Mouse (Mus musculus): ENCODE data around the gene Hpn. TPM values are rescaled to one million over a fixed set of nuclear protein-coding genes. Genes with fewer than 3 reads are reported as not detected.

The Hpn gene
- polyA plus RNA-seq, 1 experiment from 2014 or later = 0.10 TPM

DNA sequence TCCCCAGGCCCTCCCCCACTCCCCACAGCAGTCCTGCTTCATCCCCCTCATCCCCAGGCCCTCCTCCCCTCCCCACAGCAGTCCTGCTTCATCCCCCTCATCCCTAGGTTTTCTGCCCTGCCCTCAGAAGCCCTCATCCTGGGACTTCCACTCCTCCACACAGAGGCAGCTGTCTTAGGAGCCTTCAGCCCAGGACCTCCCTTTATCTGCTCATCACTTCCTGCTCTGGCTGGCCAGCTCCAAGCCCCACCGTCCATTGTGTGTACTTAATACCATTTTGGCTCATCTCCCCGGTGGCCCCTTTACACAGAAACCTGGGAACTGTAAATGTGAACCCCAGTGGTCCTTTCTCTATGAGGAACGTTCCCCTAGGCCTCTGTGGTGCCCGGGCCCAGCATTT lies 3.1 kb downstream of the Hpn start:
- CTCF ChIA-PET = no interaction called here
- POLR2A ChIA-PET = no interaction called here
- ATAC-seq (no peak), DNase-seq (ENCODE audit: low read depth, low spot score) (no peak)
- no peaks in the 10 kb centered on the region for H3K27me3 ChIP-seq
- TF ChIP-seq CTCF (IDR thresholded peaks at IDR 0.05) = no peak
- in situ Hi-C loops (cut with MboI; ENCODE audit: low pct_unique_long_range_greater_than_20kb) = no loop called here

DNA sequence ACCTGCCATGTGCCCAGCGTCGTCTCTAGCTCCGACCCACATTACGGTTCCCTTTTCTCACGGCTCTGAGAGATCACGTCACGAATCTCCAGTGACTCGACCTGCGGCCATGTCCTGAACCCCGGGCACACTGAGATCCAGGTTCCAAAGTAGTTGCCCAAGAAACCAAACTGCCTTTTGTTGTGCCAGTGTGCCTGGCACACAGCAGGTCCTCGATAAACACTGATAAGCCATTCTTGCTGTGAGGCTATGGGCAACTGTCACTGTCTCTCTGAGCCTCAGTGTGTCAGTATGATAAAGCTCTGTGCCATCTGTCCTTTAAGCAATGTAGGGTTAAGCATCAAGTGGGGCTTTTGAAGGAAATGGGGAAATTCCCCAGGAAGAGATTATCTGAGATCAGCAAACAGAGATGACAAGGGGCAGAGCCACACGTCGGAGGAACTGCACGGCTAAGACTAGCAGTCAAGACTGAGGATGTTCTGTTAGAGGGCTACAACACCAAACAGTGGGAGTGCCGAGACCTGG lies 4.2 kb downstream of the Hpn start:
- ATAC-seq = no peak

DNA sequence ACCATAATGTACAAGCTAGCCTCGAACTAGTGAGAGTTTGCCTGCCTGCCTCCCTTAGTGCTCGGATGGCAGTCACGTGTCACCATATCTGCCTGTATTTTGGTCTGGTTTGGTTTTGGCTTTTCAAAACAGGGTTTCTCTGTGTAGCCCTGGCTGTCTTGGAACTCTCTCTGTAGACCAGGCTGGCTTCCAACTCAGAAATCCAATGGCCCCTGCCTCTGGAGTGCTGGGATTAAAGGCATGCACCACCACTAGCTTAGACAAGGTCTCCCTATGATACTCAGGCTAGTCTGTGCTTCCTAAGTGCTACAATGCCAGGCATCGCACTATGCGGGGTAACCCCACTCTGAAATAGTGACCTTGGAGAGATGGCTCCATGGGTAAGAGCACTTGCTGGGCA lies 5.3 kb downstream of the Hpn start:
- CTCF ChIA-PET = no interaction called here
- POLR2A ChIA-PET = no interaction called here
- no peaks in the 10 kb centered on the region for H3K27me3 ChIP-seq
- ATAC-seq (no peak), DNase-seq (ENCODE audit: low read depth, low spot score) (no peak)
- in situ Hi-C loops (cut with MboI; ENCODE audit: low pct_unique_long_range_greater_than_20kb) = no loop called here
- no peak for TF ChIP-seq CTCF (IDR thresholded peaks at IDR 0.05)

More for the DNA sequence above, 4.2 kb downstream of the Hpn start:
- no peak for DNase-seq (ENCODE audit: low read depth, low spot score)
- CTCF ChIA-PET = no interaction called here
- in situ Hi-C loops (cut with MboI; ENCODE audit: low pct_unique_long_range_greater_than_20kb) = no loop called here
- no peak for TF ChIP-seq CTCF (IDR thresholded peaks at IDR 0.05)
- H3K27me3 ChIP-seq = no peaks in the 10 kb centered on the region
- POLR2A ChIA-PET = no interaction called here

DNA sequence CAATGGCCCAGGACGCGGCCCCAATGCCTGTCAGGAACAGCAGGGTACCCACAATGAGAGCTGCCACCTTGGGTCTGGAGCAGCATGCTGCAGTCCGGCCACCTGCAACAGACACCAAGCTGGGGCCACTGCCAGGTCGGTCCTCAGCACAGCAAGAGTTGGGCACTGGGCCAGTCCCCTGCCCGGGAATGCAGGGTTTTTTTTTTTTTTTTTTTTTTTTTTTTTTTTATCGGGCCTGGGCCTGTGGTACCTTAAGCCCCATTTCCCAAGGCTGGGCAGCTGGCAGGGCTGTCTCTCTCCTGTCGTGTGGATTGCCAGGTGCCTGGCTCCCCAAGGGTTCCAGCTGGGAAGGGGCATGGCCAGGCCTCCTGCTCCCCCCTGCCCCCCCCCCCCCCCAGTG lies 6.0 kb downstream of the Hpn start:
- DNase-seq (ENCODE audit: low read depth, low spot score) (no peak), ATAC-seq (no peak)

DNA sequence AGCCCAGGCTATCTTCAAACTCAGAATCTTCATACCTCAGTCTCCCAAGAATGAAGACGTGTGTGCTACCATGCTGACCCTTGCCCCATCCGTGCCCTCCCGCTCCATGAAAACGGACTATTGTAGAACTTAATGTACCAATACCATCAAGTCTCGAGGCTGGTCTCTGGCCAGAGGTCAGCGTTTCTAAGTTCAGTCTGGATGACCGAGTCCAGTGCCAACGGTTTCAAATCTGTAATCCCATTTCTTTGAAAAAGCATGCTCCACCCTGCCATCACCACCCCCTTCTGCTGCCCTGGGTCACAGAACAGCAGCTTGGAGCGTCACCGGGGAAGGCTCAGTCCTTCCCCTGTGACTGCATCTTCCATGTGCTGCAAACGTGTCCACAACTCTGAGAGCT lies 7.3 kb downstream of the Hpn start:
- in situ Hi-C loops (cut with MboI; ENCODE audit: low pct_unique_long_range_greater_than_20kb) = no loop called here
- no peak for TF ChIP-seq CTCF (IDR thresholded peaks at IDR 0.05)
- DNase-seq (ENCODE audit: low read depth, low spot score) = no peak
- ChIA-PET POLR2A (interaction anchor here (0.6 kb wide), 1 partner anchor 21 kb away, joined by 3 read pairs; no protein-coding TSS in a partner anchor), CTCF (interaction anchor here (1.4 kb wide), 1 partner anchor 11 kb away, joined by 3 read pairs; no protein-coding TSS in a partner anchor)
- H3K27me3 ChIP-seq = peaks cover 6% of the 10 kb centered on the region
- no peak for ATAC-seq

More for the DNA sequence above, 6.0 kb downstream of the Hpn start:
- no peaks in the 10 kb centered on the region for H3K27me3 ChIP-seq
- no peak for TF ChIP-seq CTCF (IDR thresholded peaks at IDR 0.05)
- CTCF ChIA-PET = no interaction called here
- POLR2A ChIA-PET = no interaction called here
- in situ Hi-C loops (cut with MboI; ENCODE audit: low pct_unique_long_range_greater_than_20kb) = no loop called here

DNA sequence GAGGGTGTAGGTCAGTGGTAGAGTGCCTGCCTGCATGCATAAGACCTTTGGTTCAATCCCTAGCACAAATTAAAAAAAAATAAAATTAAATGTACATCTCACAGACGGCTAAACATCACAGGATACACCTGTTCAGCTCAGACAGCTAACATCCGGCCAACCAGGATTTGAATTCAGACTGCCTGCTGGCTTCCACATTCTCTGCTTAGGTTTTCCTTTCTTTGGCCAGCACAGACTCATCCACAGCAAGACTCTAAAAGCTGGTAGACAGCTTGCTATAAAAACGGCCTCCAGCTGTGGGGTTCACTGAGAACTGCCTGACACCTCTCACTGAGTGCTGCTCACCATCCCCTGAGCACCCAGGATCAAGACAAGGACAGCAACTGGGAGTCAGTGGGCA lies 8.9 kb downstream of the Hpn start:
- ATAC-seq (no peak), DNase-seq (ENCODE audit: low read depth, low spot score) (no peak)
- H3K27me3 ChIP-seq = peaks cover 6% of the 10 kb centered on the region
- TF ChIP-seq CTCF (IDR thresholded peaks at IDR 0.05) = no peak
- ChIA-PET CTCF (interaction anchor here (1.3 to 2.5 kb wide), 4 partner anchors 12 to 71 kb away, joined by 3 to 8 read pairs (median 4); no protein-coding TSS in a partner anchor), POLR2A (no interaction called here)
- in situ Hi-C loops (cut with MboI; ENCODE audit: low pct_unique_long_range_greater_than_20kb) = no loop called here

DNA sequence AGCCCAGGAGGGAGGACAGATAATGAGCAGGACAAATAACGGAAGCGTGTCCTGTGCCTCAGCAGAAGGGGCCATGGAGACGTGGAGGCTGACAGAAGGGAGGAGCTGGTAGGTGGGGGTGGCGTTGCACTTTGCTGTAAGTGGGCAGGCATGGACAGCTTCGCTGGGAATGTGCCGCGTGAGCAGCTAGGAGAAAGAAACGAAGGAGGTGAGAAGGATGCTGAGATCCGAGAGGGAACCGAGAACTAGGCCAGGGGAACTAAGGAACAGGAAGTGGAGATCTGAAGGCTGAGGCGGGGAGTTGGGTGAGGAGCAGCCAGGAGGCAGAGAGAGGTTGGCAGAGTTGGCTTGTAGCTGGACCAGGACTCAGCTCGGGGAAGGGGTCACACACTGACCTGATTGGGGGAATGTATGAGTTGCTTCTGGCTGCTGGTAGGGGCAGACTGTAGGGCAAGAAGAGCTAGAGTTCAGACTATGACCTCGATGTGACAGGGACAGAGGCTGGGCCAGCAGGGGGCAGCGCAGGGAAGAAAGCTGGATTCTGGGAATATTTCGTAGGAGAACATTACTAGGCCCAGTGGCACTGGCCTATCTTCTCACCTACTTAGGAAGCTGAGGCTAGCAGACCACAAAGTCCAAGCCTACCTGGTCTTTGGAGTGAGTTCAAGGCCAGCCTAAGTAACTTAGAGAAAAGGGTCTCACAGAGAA lies 9.9 kb downstream of the Hpn start:
- peaks cover 6% of the 10 kb centered on the region for H3K27me3 ChIP-seq
- ATAC-seq (peak; percentile 52), DNase-seq (ENCODE audit: low read depth, low spot score) (no peak)
- POLR2A ChIA-PET = interaction anchor here (1.1 kb wide), 1 partner anchor 11 kb away, joined by 3 read pairs; no protein-coding TSS in a partner anchor
- CTCF ChIA-PET = interaction anchor here (0.9 to 2.5 kb wide), 6 partner anchors 11 to 72 kb away, joined by 3 to 8 read pairs (median 4); no protein-coding TSS in a partner anchor
- no peak for TF ChIP-seq CTCF (IDR thresholded peaks at IDR 0.05)
- in situ Hi-C loops (cut with MboI; ENCODE audit: low pct_unique_long_range_greater_than_20kb) = no loop called here

DNA sequence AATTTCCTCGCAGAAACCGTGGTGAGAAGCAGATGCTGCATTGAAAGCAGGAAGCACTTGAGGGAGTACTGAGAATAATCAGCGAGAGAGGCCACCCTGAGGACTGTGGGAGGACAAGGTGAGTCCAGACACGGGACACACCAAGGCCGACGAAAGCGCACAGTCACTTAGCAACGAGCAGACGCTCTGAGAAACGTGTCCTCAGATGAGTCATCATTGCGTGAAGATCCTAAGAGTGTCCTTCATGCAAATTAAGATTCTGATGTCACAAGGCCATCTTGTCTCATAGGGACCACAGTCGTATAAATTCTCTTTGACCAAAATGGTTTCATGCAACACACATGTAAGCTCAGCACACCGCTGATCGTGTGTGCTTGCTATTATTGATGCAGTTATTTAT lies 14.3 kb downstream of the Hpn start:
- POLR2A ChIA-PET = no interaction called here
- ATAC-seq (no peak), DNase-seq (ENCODE audit: low read depth, low spot score) (no peak)
- TF ChIP-seq CTCF (IDR thresholded peaks at IDR 0.05) = no peak
- CTCF ChIA-PET = interaction anchor here (1.0 kb wide), 1 partner anchor 64 kb away, joined by 4 read pairs; no protein-coding TSS in a partner anchor
- peaks cover 6% of the 10 kb centered on the region for H3K27me3 ChIP-seq
- in situ Hi-C loops (cut with MboI; ENCODE audit: low pct_unique_long_range_greater_than_20kb) = no loop called here

DNA sequence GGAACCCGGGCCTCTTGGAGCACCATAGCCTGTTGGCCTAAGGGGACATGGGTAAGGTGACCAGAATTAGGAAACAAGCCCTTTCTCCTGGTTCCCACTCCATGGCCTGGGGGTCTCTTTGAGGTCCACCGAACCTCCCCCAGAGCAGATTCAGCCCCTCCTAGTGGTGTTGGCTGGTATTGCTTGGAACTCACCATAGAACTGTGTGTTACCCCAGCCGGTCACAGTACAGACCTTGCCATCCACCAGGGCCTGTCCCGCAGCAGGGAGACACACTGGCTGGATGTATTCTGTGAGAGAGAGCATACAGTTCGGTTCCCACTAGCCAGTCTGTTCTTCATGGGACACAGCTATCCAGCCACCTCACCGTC lies 15.5 kb downstream of the Hpn start:
- DNase-seq (ENCODE audit: low read depth, low spot score) = no peak
- peaks cover 6% of the 10 kb centered on the region for H3K27me3 ChIP-seq
- in situ Hi-C loops (cut with MboI; ENCODE audit: low pct_unique_long_range_greater_than_20kb) = loop anchor here (10.0 kb wide), 1 partner anchor 215 kb away; the partner anchor contains the start of gene Cd22
- no peak for ATAC-seq
- ChIA-PET POLR2A (no interaction called here), CTCF (no interaction called here)
- TF ChIP-seq CTCF (IDR thresholded peaks at IDR 0.05) = no peak

DNA sequence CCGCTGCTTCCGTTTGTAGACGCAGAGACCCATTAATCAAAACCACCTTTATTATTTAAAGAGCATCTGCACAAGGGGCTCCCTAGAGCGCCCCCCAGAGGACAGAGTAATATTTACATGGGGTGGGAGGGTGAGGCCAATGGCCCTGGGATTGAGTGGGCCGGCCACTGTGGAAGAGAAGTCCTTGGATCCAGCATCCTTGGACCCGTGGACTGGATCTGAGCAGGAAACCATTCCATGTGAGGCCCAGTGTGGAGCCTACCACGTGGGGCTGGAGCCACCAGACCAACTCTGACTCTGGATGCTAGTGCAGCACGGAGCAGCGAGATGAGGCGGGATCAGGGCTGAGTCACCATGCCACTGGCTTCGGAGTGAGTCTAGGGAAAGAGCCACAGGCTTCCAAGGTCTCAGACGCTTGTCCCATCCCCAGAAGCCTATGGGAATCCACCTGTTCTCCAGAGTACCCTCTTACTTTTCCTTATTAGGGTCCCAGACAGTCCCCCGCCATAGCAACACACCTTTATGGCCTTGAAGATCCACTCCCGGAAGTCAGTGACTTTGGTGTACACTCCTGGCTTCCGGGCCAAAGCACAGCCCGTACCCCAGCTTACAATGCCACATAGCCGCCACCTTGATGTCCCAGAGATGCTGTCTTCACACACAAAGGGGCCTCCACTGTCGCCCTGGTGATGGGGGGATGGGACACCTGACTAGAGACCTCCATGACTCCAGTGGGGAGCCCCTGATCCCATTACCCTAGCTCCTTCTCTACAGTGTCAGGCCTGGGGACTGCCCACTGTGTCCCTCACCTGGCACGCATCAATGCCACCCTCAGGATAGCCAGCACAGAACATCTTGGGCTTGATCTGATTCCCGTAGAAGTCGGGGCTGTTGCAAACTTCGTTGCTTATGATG lies 16.1 kb downstream of the Hpn start:
- POLR2A ChIA-PET = no interaction called here
- DNase-seq (ENCODE audit: low read depth, low spot score) (no peak), ATAC-seq (peak; percentile 33)
- peaks cover 8% of the 10 kb centered on the region for H3K27me3 ChIP-seq
- TF ChIP-seq CTCF (IDR thresholded peaks at IDR 0.05) = peak; percentile 24
- in situ Hi-C loops (cut with MboI; ENCODE audit: low pct_unique_long_range_greater_than_20kb) = loop anchor here (10.0 kb wide), 1 partner anchor 214 kb away; the partner anchor contains the start of gene Cd22
- CTCF ChIA-PET = interaction anchor here (1.1 to 1.8 kb wide), 4 partner anchors 9 to 41 kb away, joined by 3 to 7 read pairs (median 6); partner anchors contain the start of gene Fxyd1

Measured in Patski (cell line).